Mouse (Mus musculus): Measurements from ENCODE around the gene Mrpl27. TPM values are rescaled to one million over a fixed set of nuclear protein-coding genes. Genes with fewer than 3 reads are reported as not detected.
A peak's percentile ranks its signal among the peaks of the same experiment; 100 is the strongest.

The Mrpl27 gene
- polyA plus RNA-seq, 1 experiment from 2014 or later = 141 TPM

GRCm38 (mm10) chr11:94665281-94665680, 11.7 kb downstream of the Mrpl27 start:
- Histone ChIP-seq H3K4me1 (ENCODE audit: insufficient read depth, low read length) (no peaks in the 10 kb centered on the region), H3K27ac (ENCODE audit: low read length) (no peak overlapping the region), H3K4me2 (replicated peaks; ENCODE audit: low read depth, low read length) (no peak overlapping the region), H3K27me3 (ENCODE audit: insufficient read depth, low read length) (no peaks in the 10 kb centered on the region), H3K36me3 (ENCODE audit: insufficient read depth, low read length) (peaks cover 78% of the 10 kb centered on the region), H3K9me3 (ENCODE audit: low read length) (no peaks in the 10 kb centered on the region), H3K4me3 (ENCODE audit: low read length) (no peak overlapping the region), H3K9ac (replicated peaks; ENCODE audit: low read length) (no peak overlapping the region)
- 92% methylated on average over 6 of the region's 6 CpGs for WGBS
- ATAC-seq (ENCODE audit: low FRiP score, low TSS enrichment) = no peak

- 73% methylated on average over 5 of the region's 5 CpGs for WGBS
- ATAC-seq (ENCODE audit: low FRiP score, low TSS enrichment) = no peak
- H3K27me3 ChIP-seq (ENCODE audit: insufficient read depth, low read length) = no peaks in the 10 kb centered on the region
- no peak overlapping the region for H3K9ac ChIP-seq (replicated peaks; ENCODE audit: low read length)
- H3K27ac ChIP-seq (ENCODE audit: low read length) = no peak overlapping the region
- peaks cover 6% of the 10 kb centered on the region for H3K36me3 ChIP-seq (ENCODE audit: insufficient read depth, low read length)
- no peaks in the 10 kb centered on the region for H3K9me3 ChIP-seq (ENCODE audit: low read length)
- no peak overlapping the region for H3K4me2 ChIP-seq (replicated peaks; ENCODE audit: low read depth, low read length)
- no peak overlapping the region for H3K4me3 ChIP-seq (ENCODE audit: low read length)
- peaks cover 18% of the 10 kb centered on the region for H3K4me1 ChIP-seq (ENCODE audit: insufficient read depth, low read length)
Observed at GRCm38 (mm10) chr11:94674984-94675383, 21.4 kb downstream of the Mrpl27 start.

GRCm38 (mm10) chr11:94675446-94675845, 21.9 kb downstream of the Mrpl27 start:
- H3K4me3 ChIP-seq (ENCODE audit: low read length) = no peak overlapping the region

DNA sequence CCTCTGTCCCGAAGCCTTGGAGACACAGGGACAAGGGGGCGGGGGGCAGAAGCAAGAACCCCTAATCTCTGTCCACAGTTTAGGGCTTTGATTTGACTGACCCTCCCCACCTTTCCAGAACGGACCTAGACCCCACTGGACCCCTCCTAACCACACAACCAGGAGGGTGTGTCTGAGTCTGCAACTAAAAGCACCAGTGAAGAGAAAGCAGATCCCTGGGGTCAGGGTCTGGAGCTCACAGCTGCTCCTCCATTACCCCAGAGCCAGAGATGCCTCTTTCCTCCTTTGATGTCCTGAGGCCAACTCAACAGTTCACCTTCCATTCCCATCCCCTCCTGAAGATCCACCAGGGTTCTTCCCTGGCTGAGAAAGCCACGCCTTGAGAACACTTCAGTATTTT, 22.7 kb downstream of the Mrpl27 start:
- Histone ChIP-seq H3K9ac (replicated peaks; ENCODE audit: low read length) (peak overlapping the region; percentile 98), H3K36me3 (ENCODE audit: insufficient read depth, low read length) (no peaks in the 10 kb centered on the region), H3K4me2 (replicated peaks; ENCODE audit: low read depth, low read length) (peak overlapping the region; percentile 87), H3K9me3 (ENCODE audit: low read length) (0 out of 2 replicates have a peak, but pooled peaks cover 2% of the 10 kb centered on the region), H3K4me1 (ENCODE audit: insufficient read depth, low read length) (peaks cover 18% of the 10 kb centered on the region), H3K27ac (ENCODE audit: low read length) (no peak overlapping the region; the same call in 1 of the 2 replicates), H3K4me3 (ENCODE audit: low read length) (peak overlapping the region; percentile 94), H3K27me3 (ENCODE audit: insufficient read depth, low read length) (no peaks in the 10 kb centered on the region)
- no peak; the same call in 1 of the 2 replicates for ATAC-seq (ENCODE audit: low FRiP score, low TSS enrichment)
- 41% methylated on average over 4 of the region's 4 CpGs for WGBS

More at GRCm38 (mm10) chr11:94675446-94675845, 21.9 kb downstream of the Mrpl27 start:
- no peak overlapping the region for H3K4me2 ChIP-seq (replicated peaks; ENCODE audit: low read depth, low read length)
- no peak overlapping the region for H3K27ac ChIP-seq (ENCODE audit: low read length)
- H3K9ac ChIP-seq (replicated peaks; ENCODE audit: low read length) = no peak overlapping the region
- peaks cover 1% of the 10 kb centered on the region for H3K36me3 ChIP-seq (ENCODE audit: insufficient read depth, low read length)
- peaks cover 18% of the 10 kb centered on the region for H3K4me1 ChIP-seq (ENCODE audit: insufficient read depth, low read length)
- 78% methylated on average over 5 of the region's 5 CpGs for WGBS
- H3K27me3 ChIP-seq (ENCODE audit: insufficient read depth, low read length) = no peaks in the 10 kb centered on the region
- no peaks in the 10 kb centered on the region for H3K9me3 ChIP-seq (ENCODE audit: low read length)
- ATAC-seq (ENCODE audit: low FRiP score, low TSS enrichment) = no peak

- peak within 1 kb of the TSS; percentile 98 for H3K9ac ChIP-seq (replicated peaks; ENCODE audit: low read length)
- H3K27ac ChIP-seq (ENCODE audit: low read length) = peak within 1 kb of the TSS; percentile 85
- peak within 1 kb of the TSS; percentile 87 for H3K4me2 ChIP-seq (replicated peaks; ENCODE audit: low read depth, low read length)
- peak within 1 kb of the TSS; percentile 94 for H3K4me3 ChIP-seq (ENCODE audit: low read length)
- no peaks in the 10 kb centered on the region for H3K27me3 ChIP-seq (ENCODE audit: insufficient read depth, low read length)
- under 1% methylated on average over 82 of the region's 82 CpGs for WGBS
- H3K9me3 ChIP-seq (ENCODE audit: low read length) = 0 out of 2 replicates have a peak, but pooled peaks cover 2% of the 10 kb centered on the region
- ATAC-seq (ENCODE audit: low FRiP score, low TSS enrichment) = peak; percentile 94
- peaks cover 18% of the 10 kb centered on the region for H3K4me1 ChIP-seq (ENCODE audit: insufficient read depth, low read length)
- H3K36me3 ChIP-seq (ENCODE audit: insufficient read depth, low read length) = no peaks in the 10 kb centered on the region
Observed at GRCm38 (mm10) chr11:94676754-94677606, 23.4 kb downstream of the Mrpl27 start, which contains the start of gene Xylt2. Xylt2 (minus strand) TSS chr11:94677515.

DNA sequence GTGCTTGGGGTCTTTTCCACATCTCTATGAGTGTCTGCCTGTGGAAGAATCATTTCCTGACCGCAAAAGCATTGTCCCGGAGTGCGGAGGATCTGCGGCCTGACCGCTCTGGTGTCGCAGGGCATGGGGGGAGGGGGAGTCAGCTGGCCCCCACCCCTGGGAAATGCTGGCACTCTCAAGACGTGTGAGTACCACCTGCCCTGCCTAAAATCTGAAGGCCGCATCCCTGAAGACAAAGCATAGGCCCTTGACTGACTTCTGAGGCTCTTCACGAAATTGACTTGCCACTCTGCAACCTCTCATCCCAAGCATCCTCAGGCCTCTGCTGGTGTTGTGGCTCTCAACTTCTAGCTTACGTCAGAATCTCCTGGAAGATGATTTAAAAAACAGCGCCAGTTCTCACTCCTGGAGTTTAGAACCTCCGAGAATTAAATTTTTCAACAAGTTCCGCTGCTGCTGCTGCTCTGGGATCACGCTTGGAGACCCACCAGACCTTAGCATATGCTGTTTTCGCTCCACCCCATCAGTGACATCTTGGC, 24.1 kb downstream of the Mrpl27 start:
- peak overlapping the region; percentile 87 for H3K4me2 ChIP-seq (replicated peaks; ENCODE audit: low read depth, low read length)
- no peaks in the 10 kb centered on the region for H3K36me3 ChIP-seq (ENCODE audit: insufficient read depth, low read length)
- 33% methylated on average over 15 of the region's 15 CpGs for WGBS
- H3K4me1 ChIP-seq (ENCODE audit: insufficient read depth, low read length) = peaks cover 18% of the 10 kb centered on the region
- ATAC-seq (ENCODE audit: low FRiP score, low TSS enrichment) = no peak
- peak overlapping the region; percentile 98 for H3K9ac ChIP-seq (replicated peaks; ENCODE audit: low read length)
- no peak overlapping the region for H3K27ac ChIP-seq (ENCODE audit: low read length)
- H3K9me3 ChIP-seq (ENCODE audit: low read length) = 0 out of 2 replicates have a peak, but pooled peaks cover 2% of the 10 kb centered on the region
- peak overlapping the region; percentile 94 for H3K4me3 ChIP-seq (ENCODE audit: low read length)
- no peaks in the 10 kb centered on the region for H3K27me3 ChIP-seq (ENCODE audit: insufficient read depth, low read length)

DNA sequence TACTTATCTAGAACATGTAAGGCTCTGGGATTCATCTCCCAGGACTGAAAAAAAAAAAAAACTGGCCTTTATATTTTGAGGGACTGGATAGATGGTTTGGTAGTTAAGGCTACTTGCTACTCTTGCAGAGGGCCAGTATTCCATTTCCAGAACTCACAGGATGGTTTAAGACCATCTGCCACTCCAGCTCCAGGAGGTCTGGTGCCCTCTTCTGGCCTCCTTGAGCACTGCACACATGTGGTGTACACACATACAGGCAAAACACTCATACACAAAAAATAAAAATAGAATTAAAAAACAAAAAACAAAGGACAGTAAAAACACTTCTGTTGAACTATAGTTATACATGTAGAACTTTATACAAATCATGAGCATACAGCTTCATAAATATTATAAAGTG, 27.1 kb downstream of the Mrpl27 start:
- Histone ChIP-seq H3K36me3 (ENCODE audit: insufficient read depth, low read length) (no peaks in the 10 kb centered on the region), H3K27me3 (ENCODE audit: insufficient read depth, low read length) (no peaks in the 10 kb centered on the region), H3K9me3 (ENCODE audit: low read length) (0 out of 2 replicates have a peak, but pooled peaks cover 2% of the 10 kb centered on the region), H3K9ac (replicated peaks; ENCODE audit: low read length) (no peak overlapping the region), H3K4me3 (ENCODE audit: low read length) (no peak overlapping the region), H3K4me1 (ENCODE audit: insufficient read depth, low read length) (peaks cover 10% of the 10 kb centered on the region), H3K27ac (ENCODE audit: low read length) (no peak overlapping the region), H3K4me2 (replicated peaks; ENCODE audit: low read depth, low read length) (no peak overlapping the region)
- no peak for ATAC-seq (ENCODE audit: low FRiP score, low TSS enrichment)

DNA sequence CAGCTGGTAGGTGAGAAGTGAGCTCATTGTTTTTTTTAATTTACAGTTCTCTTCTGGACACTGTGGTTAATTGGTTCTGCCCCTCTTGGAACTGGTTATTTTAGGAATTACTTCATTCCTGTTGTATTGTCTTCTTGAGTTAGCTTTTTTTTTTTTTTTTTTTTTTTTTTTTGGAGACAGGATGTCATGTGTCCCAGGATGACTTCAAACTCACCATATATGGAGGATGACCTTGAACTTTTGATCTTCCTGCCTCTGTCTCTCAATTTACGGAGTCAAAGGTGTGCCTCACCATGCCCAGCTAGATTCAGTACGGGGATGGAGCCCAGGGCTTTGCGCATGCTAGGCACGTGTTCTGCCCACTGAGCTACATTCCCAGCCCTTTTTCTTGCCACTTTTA, 28.1 kb downstream of the Mrpl27 start:
- ATAC-seq (ENCODE audit: low FRiP score, low TSS enrichment) = no peak
- H3K9ac ChIP-seq (replicated peaks; ENCODE audit: low read length) = no peak overlapping the region
- 0 out of 2 replicates have a peak, but pooled peaks cover 2% of the 10 kb centered on the region for H3K9me3 ChIP-seq (ENCODE audit: low read length)
- H3K4me2 ChIP-seq (replicated peaks; ENCODE audit: low read depth, low read length) = no peak overlapping the region
- no peaks in the 10 kb centered on the region for H3K36me3 ChIP-seq (ENCODE audit: insufficient read depth, low read length)
- H3K27me3 ChIP-seq (ENCODE audit: insufficient read depth, low read length) = no peaks in the 10 kb centered on the region
- H3K27ac ChIP-seq (ENCODE audit: low read length) = no peak overlapping the region
- 59% methylated on average over 4 of the region's 4 CpGs for WGBS
- peaks cover under 1% of the 10 kb centered on the region for H3K4me1 ChIP-seq (ENCODE audit: insufficient read depth, low read length)
- no peak overlapping the region for H3K4me3 ChIP-seq (ENCODE audit: low read length)

DNA sequence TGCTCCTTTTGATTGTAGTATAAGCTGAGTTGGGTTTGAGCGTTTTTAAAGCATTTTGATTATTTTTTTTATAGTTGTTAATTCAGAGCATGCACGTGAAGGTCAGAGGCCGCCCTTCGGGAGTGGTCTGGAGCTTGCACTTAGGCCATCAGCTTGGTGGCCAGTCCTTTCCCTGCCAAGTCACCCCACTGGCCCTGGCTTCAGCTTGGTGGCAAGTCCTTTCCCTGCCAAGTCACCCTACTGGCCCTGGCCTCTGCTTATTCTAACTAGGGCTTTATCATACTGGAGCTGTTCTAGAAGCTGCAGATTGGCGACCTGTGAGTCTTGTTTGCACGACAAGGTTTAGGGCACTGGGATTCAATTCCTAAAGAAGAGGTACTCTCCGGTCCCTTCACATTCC, 28.9 kb downstream of the Mrpl27 start:
- ATAC-seq (ENCODE audit: low FRiP score, low TSS enrichment) = no peak
- H3K27me3 ChIP-seq (ENCODE audit: insufficient read depth, low read length) = no peaks in the 10 kb centered on the region
- no peaks in the 10 kb centered on the region for H3K36me3 ChIP-seq (ENCODE audit: insufficient read depth, low read length)
- H3K9me3 ChIP-seq (ENCODE audit: low read length) = 0 out of 2 replicates have a peak, but pooled peaks cover 2% of the 10 kb centered on the region
- WGBS = 86% methylated on average over 7 of the region's 7 CpGs
- no peaks in the 10 kb centered on the region for H3K4me1 ChIP-seq (ENCODE audit: insufficient read depth, low read length)
- no peak overlapping the region for H3K27ac ChIP-seq (ENCODE audit: low read length)
- H3K9ac ChIP-seq (replicated peaks; ENCODE audit: low read length) = no peak overlapping the region
- H3K4me2 ChIP-seq (replicated peaks; ENCODE audit: low read depth, low read length) = no peak overlapping the region
- no peak overlapping the region for H3K4me3 ChIP-seq (ENCODE audit: low read length)

DNA sequence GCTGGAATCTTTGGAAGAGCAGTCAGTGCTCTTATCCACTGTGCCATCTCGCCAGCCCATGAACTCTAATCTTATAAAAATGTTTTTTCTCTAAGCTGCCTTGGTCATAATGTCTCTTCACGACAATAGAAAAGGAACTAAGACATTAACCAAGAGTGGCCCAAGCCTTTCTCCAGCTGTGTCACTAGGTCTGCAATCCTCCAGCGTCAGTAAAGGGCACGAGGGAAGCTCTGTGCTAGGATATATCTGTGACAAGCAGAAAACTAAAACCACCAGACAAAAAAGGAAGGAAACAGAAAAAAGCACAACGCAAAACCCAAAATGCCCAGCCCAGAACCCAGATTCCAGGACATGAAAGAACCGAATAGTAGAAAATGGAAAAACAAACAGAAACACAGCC, 33.6 kb downstream of the Mrpl27 start:
- no peak overlapping the region for H3K9ac ChIP-seq (replicated peaks; ENCODE audit: low read length)
- H3K9me3 ChIP-seq (ENCODE audit: low read length) = no peaks in the 10 kb centered on the region
- no peak overlapping the region for H3K4me3 ChIP-seq (ENCODE audit: low read length)
- WGBS = 75% methylated on average over 6 of the region's 6 CpGs
- no peaks in the 10 kb centered on the region for H3K4me1 ChIP-seq (ENCODE audit: insufficient read depth, low read length)
- no peaks in the 10 kb centered on the region for H3K36me3 ChIP-seq (ENCODE audit: insufficient read depth, low read length)
- H3K27ac ChIP-seq (ENCODE audit: low read length) = no peak overlapping the region
- no peaks in the 10 kb centered on the region for H3K27me3 ChIP-seq (ENCODE audit: insufficient read depth, low read length)
- no peak for ATAC-seq (ENCODE audit: low FRiP score, low TSS enrichment)
- no peak overlapping the region for H3K4me2 ChIP-seq (replicated peaks; ENCODE audit: low read depth, low read length)
